Mouse (Mus musculus): ENCODE data around the gene Tmem231.

Tmem231 gene

DNA sequence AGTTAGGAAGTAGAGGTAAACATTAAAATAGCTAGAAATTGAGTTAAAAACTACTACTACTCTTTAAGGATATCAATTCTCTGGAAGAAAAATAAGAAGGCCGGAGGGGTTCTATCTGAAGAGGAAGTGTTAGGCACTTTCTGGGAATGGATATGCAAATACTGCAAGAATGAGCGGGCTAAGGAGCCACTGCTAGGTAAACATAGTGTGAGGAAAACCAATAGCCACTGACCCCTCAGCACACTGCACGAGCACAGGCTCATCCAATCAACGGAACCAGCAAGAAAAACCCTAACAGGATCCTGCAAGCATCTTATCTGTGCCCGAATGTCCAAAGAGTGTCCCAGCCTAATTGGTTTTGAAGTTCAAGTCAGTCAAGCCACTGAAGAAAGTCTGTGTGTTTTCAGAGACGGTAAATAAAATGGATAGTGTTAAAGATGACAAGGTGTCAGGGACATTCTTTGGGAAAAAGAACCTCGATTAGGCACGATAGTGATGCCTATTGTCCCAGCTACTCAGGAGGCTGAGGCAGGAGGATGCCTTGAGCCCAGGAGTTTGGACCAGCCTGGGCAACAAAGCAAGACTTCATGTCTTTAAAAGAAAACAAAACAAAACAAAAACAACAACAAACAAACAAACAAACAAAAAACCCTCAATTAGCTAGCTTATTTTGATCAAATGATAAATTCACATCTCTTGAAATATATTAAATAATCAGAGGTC lies 68.4 kb downstream of the Tmem231 start:
- in situ Hi-C loops (cut with MboI, MseI): loop anchor here in 1 of 2 experiments (25.0 kb wide), 1 partner anchor 1772 kb away; the partner anchor contains the start of genes Mon1b and Syce1l

DNA sequence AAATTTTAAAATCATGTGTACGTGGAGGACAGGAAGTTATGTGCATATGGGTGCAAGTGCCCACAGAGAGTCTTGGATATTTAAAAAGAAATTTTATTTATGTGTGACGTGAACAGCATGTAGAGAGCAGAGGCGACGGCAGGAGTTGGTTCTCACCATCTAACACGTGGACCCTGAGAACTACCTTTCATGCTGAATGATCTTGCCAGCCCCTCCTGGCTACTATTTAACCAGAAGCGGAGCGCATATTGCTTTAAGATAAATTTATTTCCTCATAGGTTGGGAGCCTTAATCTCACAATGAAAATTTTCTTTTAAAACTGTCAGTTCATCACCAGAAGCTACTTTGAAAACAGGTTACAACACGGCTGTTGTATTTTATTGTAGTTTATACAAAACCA lies 69.0 kb downstream of the Tmem231 start:
- in situ Hi-C loops (cut with MboI, MseI): loop anchor here in 1 of 2 experiments (25.0 kb wide), 1 partner anchor 1773 kb away; the partner anchor contains the start of genes Mon1b and Syce1l

DNA sequence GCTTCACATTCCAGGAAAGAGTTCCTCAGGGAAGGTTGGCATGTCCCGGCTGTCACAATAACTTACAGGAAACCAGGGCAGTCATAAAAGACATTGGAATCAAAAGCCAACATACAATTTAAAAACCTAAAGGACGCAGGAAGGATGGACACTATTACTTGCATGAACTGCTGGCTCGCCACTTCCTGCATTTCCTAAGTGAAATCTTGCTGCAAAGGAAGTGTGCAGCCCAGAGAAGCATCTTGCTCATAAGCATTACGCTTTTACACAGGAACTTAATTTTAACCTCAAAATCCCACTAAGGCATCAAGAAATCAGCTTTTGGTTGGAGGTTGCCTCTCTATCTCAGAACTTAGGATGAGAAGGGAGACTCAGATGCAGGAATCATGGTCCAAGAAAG lies 70.4 kb downstream of the Tmem231 start:
- in situ Hi-C loops (cut with MboI, MseI): loop anchor here in 1 of 2 experiments (25.0 kb wide), 1 partner anchor 1774 kb away; the partner anchor contains the start of genes Mon1b and Syce1l

All from T-helper 17 cell (primary cell).